Mouse (Mus musculus): ENCODE results near the gene Pbx3. TPM values are rescaled to one million over a fixed set of nuclear protein-coding genes. Genes with fewer than 3 reads are reported as not detected.

The Pbx3 gene
- polyA plus RNA-seq, 1 experiment from 2014 or later, result 35.3 TPM

DNA sequence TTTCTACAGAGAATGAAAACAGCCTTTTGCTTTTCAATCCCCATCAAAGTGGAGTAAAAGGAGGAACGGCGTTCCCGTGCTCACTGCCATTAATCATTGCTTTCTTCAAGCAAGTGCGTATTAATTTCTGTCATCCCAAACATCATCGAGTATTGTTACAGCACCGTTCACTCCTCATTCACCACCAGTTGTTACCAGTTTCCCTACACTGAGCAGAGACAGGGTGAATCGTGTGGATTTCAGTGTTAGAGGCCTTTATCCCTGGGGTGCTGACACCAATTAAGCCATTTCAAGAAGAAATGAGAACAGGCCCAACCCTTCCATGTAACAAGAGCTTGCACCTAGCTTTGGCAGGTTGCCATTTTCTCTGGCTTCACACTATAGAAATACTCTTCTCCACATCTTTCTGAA lies 17.1 kb downstream of the Pbx3 start:
- no peaks in the 10 kb centered on the region for H3K27me3 ChIP-seq (ENCODE audit: control insufficient read depth, insufficient read depth, low read length)
- 0 out of 2 replicates have a peak overlapping the region, but pooled peaks have one; percentile 4 for H3K27ac ChIP-seq (ENCODE audit: low read length)
- no peaks in the 10 kb centered on the region for H3K9me3 ChIP-seq (ENCODE audit: control insufficient read depth, low read depth, low read length)
- no peak overlapping the region for H3K4me3 ChIP-seq (ENCODE audit: low read depth, low read length)
- H3K4me2 ChIP-seq (replicated peaks; ENCODE audit: low read depth, low read length), result no peak overlapping the region
- peaks cover 17% of the 10 kb centered on the region for H3K4me1 ChIP-seq (ENCODE audit: control insufficient read depth, insufficient read depth, low read length)
- ATAC-seq (ENCODE audit: insufficient number of reproducible peaks, insufficient read depth, low FRiP score, low read depth), result no peak
- WGBS, result 20% methylated on average over 7 of the region's 7 CpGs
- H3K9ac ChIP-seq (replicated peaks; ENCODE audit: low read depth, low read length), result no peak overlapping the region
- no peaks in the 10 kb centered on the region for H3K36me3 ChIP-seq (ENCODE audit: control insufficient read depth, insufficient read depth, low read length)

DNA sequence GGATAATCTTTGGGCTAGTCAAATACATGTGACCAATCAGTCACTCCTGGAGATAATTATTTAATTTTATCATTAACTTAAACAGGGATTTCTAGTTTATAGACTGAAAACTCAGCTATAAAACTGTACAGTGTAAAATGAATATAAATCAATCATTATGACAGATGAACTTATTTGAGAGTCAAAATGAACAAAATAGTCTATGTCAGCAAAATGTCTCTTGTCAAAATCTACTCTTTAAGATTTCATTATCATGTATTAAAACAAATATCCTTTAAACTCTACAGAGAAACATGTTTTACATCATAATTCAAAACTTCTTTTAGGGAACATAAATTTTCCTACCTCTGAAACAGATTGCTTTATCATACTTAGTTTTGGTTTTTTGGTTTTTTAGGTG lies 20.9 kb downstream of the Pbx3 start:
- no peaks in the 10 kb centered on the region for H3K36me3 ChIP-seq (ENCODE audit: control insufficient read depth, insufficient read depth, low read length)
- no peaks in the 10 kb centered on the region for H3K27me3 ChIP-seq (ENCODE audit: control insufficient read depth, insufficient read depth, low read length)
- H3K9me3 ChIP-seq (ENCODE audit: control insufficient read depth, low read depth, low read length), result no peaks in the 10 kb centered on the region
- H3K4me1 ChIP-seq (ENCODE audit: control insufficient read depth, insufficient read depth, low read length), result peaks cover 6% of the 10 kb centered on the region; the same call in 1 of the 2 replicates
- no peak overlapping the region for H3K4me2 ChIP-seq (replicated peaks; ENCODE audit: low read depth, low read length)
- no peak overlapping the region for H3K9ac ChIP-seq (replicated peaks; ENCODE audit: low read depth, low read length)
- H3K27ac ChIP-seq (ENCODE audit: low read length), result no peak overlapping the region
- H3K4me3 ChIP-seq (ENCODE audit: low read depth, low read length), result no peak overlapping the region
- ATAC-seq (ENCODE audit: insufficient number of reproducible peaks, insufficient read depth, low FRiP score, low read depth), result no peak

GRCm38 (mm10) chr2:34347096-34347495 lies 25.8 kb downstream of the Pbx3 start:
- no peak for ATAC-seq (ENCODE audit: insufficient number of reproducible peaks, insufficient read depth, low FRiP score, low read depth)
- H3K9me3 ChIP-seq (ENCODE audit: control insufficient read depth, low read depth, low read length), result no peaks in the 10 kb centered on the region
- no peak overlapping the region for H3K4me2 ChIP-seq (replicated peaks; ENCODE audit: low read depth, low read length)
- no peaks in the 10 kb centered on the region for H3K27me3 ChIP-seq (ENCODE audit: control insufficient read depth, insufficient read depth, low read length)
- H3K9ac ChIP-seq (replicated peaks; ENCODE audit: low read depth, low read length), result no peak overlapping the region
- 63% methylated on average over 6 of the region's 6 CpGs for WGBS
- no peak overlapping the region for H3K4me3 ChIP-seq (ENCODE audit: low read depth, low read length)
- no peaks in the 10 kb centered on the region for H3K4me1 ChIP-seq (ENCODE audit: control insufficient read depth, insufficient read depth, low read length)
- no peaks in the 10 kb centered on the region for H3K36me3 ChIP-seq (ENCODE audit: control insufficient read depth, insufficient read depth, low read length)
- no peak overlapping the region for H3K27ac ChIP-seq (ENCODE audit: low read length)

- Histone ChIP-seq H3K9me3 (ENCODE audit: control insufficient read depth, low read depth, low read length) (no peaks in the 10 kb centered on the region), H3K4me3 (ENCODE audit: low read depth, low read length) (no peak overlapping the region), H3K36me3 (ENCODE audit: control insufficient read depth, insufficient read depth, low read length) (no peaks in the 10 kb centered on the region), H3K27ac (ENCODE audit: low read length) (no peak overlapping the region), H3K4me2 (replicated peaks; ENCODE audit: low read depth, low read length) (no peak overlapping the region), H3K4me1 (ENCODE audit: control insufficient read depth, insufficient read depth, low read length) (no peaks in the 10 kb centered on the region), H3K9ac (replicated peaks; ENCODE audit: low read depth, low read length) (no peak overlapping the region), H3K27me3 (ENCODE audit: control insufficient read depth, insufficient read depth, low read length) (no peaks in the 10 kb centered on the region)
- no peak for ATAC-seq (ENCODE audit: insufficient number of reproducible peaks, insufficient read depth, low FRiP score, low read depth)
- 83% methylated on average over 1 of the region's 1 CpGs for WGBS
Observed at GRCm38 (mm10) chr2:34298664-34299063, 74.3 kb downstream of the Pbx3 start.

DNA sequence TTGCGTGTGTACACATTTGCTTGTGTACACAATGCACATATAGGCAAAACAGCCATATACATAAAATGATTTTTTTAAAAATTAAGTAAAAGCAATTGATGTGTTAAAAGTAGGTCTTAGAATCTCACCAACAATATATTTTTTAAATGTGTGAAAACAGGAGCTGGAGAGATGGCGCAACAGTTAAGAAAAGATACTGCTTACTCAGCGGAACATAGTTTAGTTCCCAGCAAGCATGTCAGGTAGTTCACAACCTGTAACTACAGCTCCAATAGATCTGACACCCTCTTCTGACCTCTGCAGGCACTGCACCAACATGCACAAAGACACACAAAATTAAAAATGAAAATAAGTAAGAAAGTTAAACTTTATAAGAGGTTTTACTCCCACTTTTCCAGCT lies 74.7 kb downstream of the Pbx3 start:
- no peak overlapping the region for H3K4me2 ChIP-seq (replicated peaks; ENCODE audit: low read depth, low read length)
- H3K4me3 ChIP-seq (ENCODE audit: low read depth, low read length), result no peak overlapping the region
- H3K27me3 ChIP-seq (ENCODE audit: control insufficient read depth, insufficient read depth, low read length), result no peaks in the 10 kb centered on the region
- H3K4me1 ChIP-seq (ENCODE audit: control insufficient read depth, insufficient read depth, low read length), result no peaks in the 10 kb centered on the region
- no peaks in the 10 kb centered on the region for H3K36me3 ChIP-seq (ENCODE audit: control insufficient read depth, insufficient read depth, low read length)
- H3K9ac ChIP-seq (replicated peaks; ENCODE audit: low read depth, low read length), result no peak overlapping the region
- no peak overlapping the region for H3K27ac ChIP-seq (ENCODE audit: low read length)
- H3K9me3 ChIP-seq (ENCODE audit: control insufficient read depth, low read depth, low read length), result no peaks in the 10 kb centered on the region
- WGBS, result 97% methylated on average over 3 of the region's 3 CpGs
- no peak for ATAC-seq (ENCODE audit: insufficient number of reproducible peaks, insufficient read depth, low FRiP score, low read depth)

GRCm38 (mm10) chr2:34289726-34290125 lies 83.2 kb downstream of the Pbx3 start:
- no peaks in the 10 kb centered on the region for H3K9me3 ChIP-seq (ENCODE audit: control insufficient read depth, low read depth, low read length)
- 0 out of 2 replicates have a peak, but pooled peaks cover 3% of the 10 kb centered on the region for H3K4me1 ChIP-seq (ENCODE audit: control insufficient read depth, insufficient read depth, low read length)
- H3K27ac ChIP-seq (ENCODE audit: low read length), result no peak overlapping the region
- no peak overlapping the region for H3K4me2 ChIP-seq (replicated peaks; ENCODE audit: low read depth, low read length)
- H3K36me3 ChIP-seq (ENCODE audit: control insufficient read depth, insufficient read depth, low read length), result no peaks in the 10 kb centered on the region
- H3K4me3 ChIP-seq (ENCODE audit: low read depth, low read length), result no peak overlapping the region
- no peak for ATAC-seq (ENCODE audit: insufficient number of reproducible peaks, insufficient read depth, low FRiP score, low read depth)
- H3K9ac ChIP-seq (replicated peaks; ENCODE audit: low read depth, low read length), result no peak overlapping the region
- WGBS, result 82% methylated on average over 1 of the region's 1 CpGs
- H3K27me3 ChIP-seq (ENCODE audit: control insufficient read depth, insufficient read depth, low read length), result no peaks in the 10 kb centered on the region

DNA sequence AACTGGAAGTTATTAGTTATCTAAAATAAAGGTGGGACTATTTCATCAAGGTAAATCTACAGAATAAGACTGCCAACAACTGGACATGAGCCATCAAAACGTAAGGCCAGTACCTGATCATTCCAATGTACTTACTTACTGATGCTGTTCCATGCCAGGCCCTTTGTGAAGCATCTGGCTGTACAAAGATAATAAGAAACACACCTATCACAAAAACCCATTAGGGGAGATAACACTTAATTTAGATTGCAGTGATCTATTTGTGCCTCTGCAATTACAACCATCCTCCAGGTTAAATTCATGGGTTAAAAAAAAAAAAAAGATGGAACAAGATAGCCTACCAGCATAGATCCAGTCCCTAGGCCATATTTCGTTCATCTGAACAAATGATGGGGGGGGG lies 88.7 kb downstream of the Pbx3 start:
- no peaks in the 10 kb centered on the region for H3K9me3 ChIP-seq (ENCODE audit: control insufficient read depth, low read depth, low read length)
- H3K27me3 ChIP-seq (ENCODE audit: control insufficient read depth, insufficient read depth, low read length), result no peaks in the 10 kb centered on the region
- H3K9ac ChIP-seq (replicated peaks; ENCODE audit: low read depth, low read length), result no peak overlapping the region
- H3K4me3 ChIP-seq (ENCODE audit: low read depth, low read length), result no peak overlapping the region
- H3K36me3 ChIP-seq (ENCODE audit: control insufficient read depth, insufficient read depth, low read length), result no peaks in the 10 kb centered on the region
- H3K4me2 ChIP-seq (replicated peaks; ENCODE audit: low read depth, low read length), result no peak overlapping the region
- no peak overlapping the region for H3K27ac ChIP-seq (ENCODE audit: low read length)
- H3K4me1 ChIP-seq (ENCODE audit: control insufficient read depth, insufficient read depth, low read length), result 0 out of 2 replicates have a peak, but pooled peaks cover 3% of the 10 kb centered on the region
- ATAC-seq (ENCODE audit: insufficient number of reproducible peaks, insufficient read depth, low FRiP score, low read depth), result no peak
- 77% methylated on average over 2 of the region's 2 CpGs for WGBS

DNA sequence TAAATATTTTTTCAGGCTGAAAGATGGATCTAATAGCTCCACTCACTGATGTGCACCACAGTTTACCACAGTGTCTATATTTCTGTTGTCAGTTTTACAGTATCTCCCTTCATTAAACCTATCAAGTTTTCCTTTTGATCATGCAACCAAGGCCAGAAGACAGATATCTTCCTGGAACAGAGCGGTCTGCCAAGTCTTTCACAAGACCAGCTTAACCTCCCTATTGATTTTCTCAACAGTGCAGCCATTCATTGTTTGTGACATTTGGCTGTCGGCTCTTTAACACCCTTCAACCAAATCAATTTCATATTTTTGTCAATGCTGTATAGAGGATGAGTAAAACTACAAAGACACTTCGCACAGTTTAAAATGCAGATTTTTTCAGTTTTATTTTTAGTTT lies 91.9 kb downstream of the Pbx3 start:
- Histone ChIP-seq H3K4me1 (ENCODE audit: control insufficient read depth, insufficient read depth, low read length) (no peaks in the 10 kb centered on the region), H3K27ac (ENCODE audit: low read length) (no peak overlapping the region), H3K36me3 (ENCODE audit: control insufficient read depth, insufficient read depth, low read length) (no peaks in the 10 kb centered on the region), H3K9me3 (ENCODE audit: control insufficient read depth, low read depth, low read length) (no peaks in the 10 kb centered on the region), H3K27me3 (ENCODE audit: control insufficient read depth, insufficient read depth, low read length) (no peaks in the 10 kb centered on the region), H3K9ac (replicated peaks; ENCODE audit: low read depth, low read length) (no peak overlapping the region), H3K4me2 (replicated peaks; ENCODE audit: low read depth, low read length) (no peak overlapping the region), H3K4me3 (ENCODE audit: low read depth, low read length) (no peak overlapping the region)
- 67% methylated on average over 3 of the region's 3 CpGs for WGBS
- no peak for ATAC-seq (ENCODE audit: insufficient number of reproducible peaks, insufficient read depth, low FRiP score, low read depth)

- whole genome bisulfite sequencing, result 61% methylated on average over 6 of the region's 6 CpGs
- no peak for ATAC-seq (ENCODE audit: insufficient number of reproducible peaks, insufficient read depth, low FRiP score, low read depth)
- H3K9ac ChIP-seq (replicated peaks; ENCODE audit: low read depth, low read length), result no peak overlapping the region
- H3K4me2 ChIP-seq (replicated peaks; ENCODE audit: low read depth, low read length), result no peak overlapping the region
- no peaks in the 10 kb centered on the region for H3K27me3 ChIP-seq (ENCODE audit: control insufficient read depth, insufficient read depth, low read length)
- H3K4me1 ChIP-seq (ENCODE audit: control insufficient read depth, insufficient read depth, low read length), result no peaks in the 10 kb centered on the region
- no peaks in the 10 kb centered on the region for H3K36me3 ChIP-seq (ENCODE audit: control insufficient read depth, insufficient read depth, low read length)
- H3K9me3 ChIP-seq (ENCODE audit: control insufficient read depth, low read depth, low read length), result no peaks in the 10 kb centered on the region
- H3K27ac ChIP-seq (ENCODE audit: low read length), result no peak overlapping the region
- no peak overlapping the region for H3K4me3 ChIP-seq (ENCODE audit: low read depth, low read length)
Observed at GRCm38 (mm10) chr2:34279726-34280125, 93.2 kb downstream of the Pbx3 start.

Measured in stomach, embryonic 14.5 days (tissue).